Mouse (Mus musculus): ENCODE results near the gene Sap30bp.

Gene Sap30bp

GRCm38 (mm10) chr11:115904956-115905790, 27.9 kb upstream of the Sap30bp start:
- DNase-seq (ENCODE audit: low spot score): no peak

GRCm38 (mm10) chr11:115906116-115906515, 27.0 kb upstream of the Sap30bp start:
- no peak for DNase-seq (ENCODE audit: low spot score)

DNA sequence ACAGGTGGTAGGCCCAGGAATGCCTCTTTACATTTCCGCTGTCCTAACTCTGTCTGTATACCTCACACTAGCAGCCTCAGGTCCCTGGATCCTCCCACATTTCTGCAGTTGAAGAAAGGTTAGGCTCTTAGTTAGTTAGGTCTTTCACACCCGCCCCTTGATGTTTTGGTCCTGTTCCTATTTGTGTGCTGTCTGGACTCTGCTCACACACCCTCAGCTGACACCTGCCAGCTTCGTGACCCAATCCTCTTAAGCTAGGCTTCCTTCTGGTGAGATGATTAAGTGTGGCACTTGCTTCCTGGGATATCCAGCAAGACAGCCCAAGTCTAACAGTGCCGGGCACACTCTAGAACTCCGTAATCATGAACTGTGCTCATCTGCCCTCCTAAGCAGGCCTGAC, 26.6 kb upstream of the Sap30bp start:
- no peak for DNase-seq (ENCODE audit: low spot score)

DNA sequence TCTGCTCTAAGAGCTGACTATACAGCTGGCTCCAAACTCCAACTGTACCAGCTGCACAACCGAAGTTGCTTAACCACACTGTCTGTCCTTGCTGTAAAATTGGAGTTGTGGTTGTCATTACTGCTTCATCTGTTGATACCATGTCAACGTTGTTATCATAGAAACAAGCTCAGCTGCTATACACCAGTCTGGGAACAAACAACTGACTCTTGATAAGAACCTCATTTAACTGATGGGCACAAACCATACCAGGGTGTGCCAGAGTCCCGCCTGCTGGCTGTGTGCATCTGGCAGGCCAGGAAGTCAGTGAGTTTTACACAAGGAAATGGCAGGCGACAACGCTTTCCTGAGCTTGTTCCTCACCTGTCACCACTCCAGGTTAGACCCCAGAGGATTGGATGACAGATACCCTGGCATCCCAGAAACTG, 21.9 kb upstream of the Sap30bp start:
- no peak for DNase-seq (ENCODE audit: low spot score)

- no peak for DNase-seq (ENCODE audit: low spot score)
These were observed 21.3 kb upstream of the Sap30bp start, which contains the start of gene Smim6 for GRCm38 (mm10) chr11:115911632-115912376. Gene Smim6, plus strand, starts transcription at chr11:115912017.

- DNase-seq (ENCODE audit: low spot score): no peak
These were observed 16.5 kb upstream of the Sap30bp start for GRCm38 (mm10) chr11:115916579-115916978.

DNA sequence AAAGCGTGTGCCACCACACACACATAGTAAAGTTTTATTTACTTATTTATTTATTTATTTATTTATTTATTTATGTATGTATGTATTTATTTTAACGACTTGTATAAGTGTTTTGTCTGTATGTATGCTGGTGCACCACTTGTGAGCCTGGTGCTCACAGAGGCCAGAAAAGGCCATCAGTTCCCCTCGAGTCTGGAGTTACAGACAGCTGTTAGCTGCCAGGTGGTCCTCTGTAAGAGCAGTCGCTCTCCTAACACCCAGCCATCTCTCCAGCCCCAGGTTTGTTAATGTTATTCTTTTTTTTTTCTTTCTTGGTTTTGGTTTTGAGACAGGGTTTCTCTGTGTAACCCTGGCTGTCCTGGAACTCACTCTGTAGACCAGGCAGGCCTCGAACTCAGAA, 14.4 kb upstream of the Sap30bp start:
- no peak for DNase-seq (ENCODE audit: low spot score)

GRCm38 (mm10) chr11:115919073-115919472, 14.0 kb upstream of the Sap30bp start:
- no peak for DNase-seq (ENCODE audit: low spot score)

- DNase-seq (ENCODE audit: low spot score): peak; percentile 76
These were observed 12.8 kb upstream of the Sap30bp start for GRCm38 (mm10) chr11:115920110-115920818.

- DNase-seq (ENCODE audit: low spot score): no peak
These were observed 11.1 kb upstream of the Sap30bp start for GRCm38 (mm10) chr11:115921986-115922385.

DNA sequence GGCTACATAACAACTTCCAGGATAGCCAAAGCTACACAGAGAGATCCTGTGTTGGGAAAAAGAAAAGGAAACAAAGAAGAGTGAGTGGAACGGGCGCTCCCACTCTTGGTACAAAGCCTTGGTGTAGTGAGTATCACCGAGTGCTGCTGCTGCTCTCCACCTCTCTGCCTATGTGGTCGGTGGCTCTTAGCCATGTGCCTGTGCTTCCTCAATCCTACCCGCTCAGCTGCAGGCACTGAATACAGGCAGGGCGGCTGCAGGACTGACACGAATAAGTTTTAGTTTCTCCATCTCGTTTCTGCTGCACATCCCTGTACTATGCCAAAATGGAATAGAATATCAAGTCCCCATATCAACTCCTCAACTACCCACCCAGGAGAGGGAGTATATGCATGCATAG, 4.1 kb upstream of the Sap30bp start:
- no peak for DNase-seq (ENCODE audit: low spot score)

- DNase-seq (ENCODE audit: low spot score): no peak
These were observed 3.3 kb upstream of the Sap30bp start for GRCm38 (mm10) chr11:115929818-115930217.

- DNase-seq (ENCODE audit: low spot score): no peak
These were observed 1.8 kb upstream of the Sap30bp start for GRCm38 (mm10) chr11:115931235-115931634.

DNA sequence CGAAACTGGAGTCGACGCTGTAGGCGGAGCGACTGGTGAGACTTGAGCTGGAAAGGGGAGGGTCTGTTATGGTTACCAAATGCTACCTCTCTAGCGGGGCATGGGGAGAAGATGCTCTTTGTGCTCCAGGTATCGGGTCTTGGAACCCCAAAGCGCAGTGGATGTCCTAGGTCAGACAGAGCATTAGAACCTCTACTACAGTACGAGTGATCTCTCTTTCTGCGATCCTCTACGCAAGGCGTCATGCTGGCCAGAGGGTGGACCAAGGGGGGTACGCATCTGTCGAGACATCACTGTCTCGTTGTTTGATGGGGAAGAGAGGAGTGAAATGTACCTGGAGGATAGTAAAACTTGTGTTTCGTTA, 647 bp downstream of the Sap30bp start:
- DNase-seq (ENCODE audit: low spot score): no peak

GRCm38 (mm10) chr11:115939690-115940329, 6.7 kb downstream of the Sap30bp start:
- DNase-seq (ENCODE audit: low spot score): peak; percentile 87

- DNase-seq (ENCODE audit: low spot score): no peak
These were observed 8.9 kb downstream of the Sap30bp start for GRCm38 (mm10) chr11:115941980-115942379.

DNA sequence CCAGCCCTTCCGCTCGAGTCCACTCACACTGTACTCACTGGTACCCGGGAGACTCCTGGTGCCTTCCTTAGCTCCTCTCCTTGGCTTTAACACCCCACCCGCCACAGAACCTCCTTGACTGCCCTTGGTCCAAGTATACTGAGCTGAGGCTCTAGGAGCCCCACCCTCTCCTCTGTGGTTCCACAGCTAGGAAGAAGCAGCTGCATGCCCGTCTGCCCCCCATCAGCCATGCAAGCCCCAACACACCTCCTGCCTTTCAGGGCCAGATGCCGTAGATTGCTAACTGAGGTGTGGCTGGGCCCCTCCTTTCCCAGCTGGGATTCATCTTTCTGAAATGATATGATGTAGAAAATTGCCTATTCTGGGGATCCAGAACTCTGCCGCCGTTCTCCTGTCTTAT, 12.2 kb downstream of the Sap30bp start:
- no peak for DNase-seq (ENCODE audit: low spot score)

GRCm38 (mm10) chr11:115946221-115946828, 13.2 kb downstream of the Sap30bp start:
- DNase-seq (ENCODE audit: low spot score): no peak

GRCm38 (mm10) chr11:115948316-115948715, 15.2 kb downstream of the Sap30bp start:
- DNase-seq (ENCODE audit: low spot score): no peak

DNA sequence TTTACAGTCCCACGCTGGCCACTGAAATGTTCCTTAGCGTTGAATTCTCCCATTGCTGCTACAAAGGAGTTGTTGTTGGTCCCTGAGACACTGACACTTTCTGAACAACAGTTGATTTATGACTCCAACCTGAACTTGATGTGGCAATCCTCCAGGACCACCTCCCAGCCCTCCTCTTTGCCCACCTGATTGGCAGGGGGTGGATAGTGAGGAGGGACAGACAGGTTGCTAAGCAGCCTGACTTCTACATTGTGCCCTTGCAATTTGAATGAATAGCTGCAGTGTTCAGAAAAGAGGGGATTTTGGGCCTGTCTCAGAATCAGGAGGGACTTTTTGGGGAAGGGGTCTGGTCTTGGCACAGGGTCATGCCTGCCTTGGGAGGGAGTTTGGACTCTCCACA, 17.6 kb downstream of the Sap30bp start:
- no peak for DNase-seq (ENCODE audit: low spot score)

DNA sequence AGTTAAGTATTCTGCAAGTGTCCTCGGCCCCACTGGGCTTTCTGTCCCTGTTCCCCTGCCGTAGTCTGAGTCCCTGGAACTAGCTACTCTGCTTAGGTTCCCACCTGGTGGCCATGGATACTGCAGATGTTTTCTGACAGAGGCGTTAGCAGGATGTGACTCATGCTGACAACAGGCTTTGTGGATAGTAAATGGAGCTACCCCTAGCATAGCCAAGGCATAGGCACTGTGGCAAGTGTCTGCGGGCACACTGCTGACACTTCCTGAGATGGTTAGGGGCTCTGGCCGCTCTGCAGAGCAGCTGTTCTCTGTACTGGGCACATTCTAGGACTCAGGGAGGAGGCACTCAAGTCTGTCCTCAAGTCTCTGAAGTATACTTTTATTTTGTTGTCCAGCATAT, 21.6 kb downstream of the Sap30bp start:
- DNase-seq (ENCODE audit: low spot score): no peak
